Mouse (Mus musculus): ENCODE measurements at regions not wholly inside any gene's neighbourhood (a gene's known extent, or its start where the extent isn't known, plus 50 kb on each side); places are given as distances from the start of the nearest gene placed in this dataset.
"Not testable (repeated sequence)": the region's sequence is repeated elsewhere in the genome, so short reads cannot be mapped to it uniquely, and the experiment has no call there.

GRCm38 (mm10) chr6:109125447-109125846 lies 297.0 kb downstream of the Edem1 start:
- no peak for DNase-seq

DNA sequence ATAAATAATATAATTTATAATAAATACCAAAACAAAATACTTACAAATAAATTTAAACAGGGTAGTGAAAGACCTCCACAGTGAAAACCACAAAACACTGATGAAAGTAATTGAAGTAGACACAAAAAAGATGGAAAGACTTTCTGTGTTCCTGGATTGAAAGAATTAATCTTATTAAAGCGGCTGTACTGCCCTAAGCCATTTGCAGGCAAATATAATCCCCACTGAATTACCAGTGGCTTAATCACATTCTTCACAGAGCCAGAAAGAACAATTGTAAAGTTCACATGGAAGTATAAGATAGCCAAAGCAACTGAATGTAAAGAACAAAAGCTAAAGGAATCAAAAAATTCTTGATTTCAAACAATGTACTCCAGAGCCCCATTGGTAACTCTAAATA lies 298.8 kb downstream of the Edem1 start:
- DNase-seq: no peak

- DNase-seq: no peak
Measured at GRCm38 (mm10) chr6:109146111-109146510, 317.7 kb downstream of the Edem1 start.

GRCm38 (mm10) chr6:109149043-109149442 lies 320.6 kb downstream of the Edem1 start:
- no peak for DNase-seq

DNA sequence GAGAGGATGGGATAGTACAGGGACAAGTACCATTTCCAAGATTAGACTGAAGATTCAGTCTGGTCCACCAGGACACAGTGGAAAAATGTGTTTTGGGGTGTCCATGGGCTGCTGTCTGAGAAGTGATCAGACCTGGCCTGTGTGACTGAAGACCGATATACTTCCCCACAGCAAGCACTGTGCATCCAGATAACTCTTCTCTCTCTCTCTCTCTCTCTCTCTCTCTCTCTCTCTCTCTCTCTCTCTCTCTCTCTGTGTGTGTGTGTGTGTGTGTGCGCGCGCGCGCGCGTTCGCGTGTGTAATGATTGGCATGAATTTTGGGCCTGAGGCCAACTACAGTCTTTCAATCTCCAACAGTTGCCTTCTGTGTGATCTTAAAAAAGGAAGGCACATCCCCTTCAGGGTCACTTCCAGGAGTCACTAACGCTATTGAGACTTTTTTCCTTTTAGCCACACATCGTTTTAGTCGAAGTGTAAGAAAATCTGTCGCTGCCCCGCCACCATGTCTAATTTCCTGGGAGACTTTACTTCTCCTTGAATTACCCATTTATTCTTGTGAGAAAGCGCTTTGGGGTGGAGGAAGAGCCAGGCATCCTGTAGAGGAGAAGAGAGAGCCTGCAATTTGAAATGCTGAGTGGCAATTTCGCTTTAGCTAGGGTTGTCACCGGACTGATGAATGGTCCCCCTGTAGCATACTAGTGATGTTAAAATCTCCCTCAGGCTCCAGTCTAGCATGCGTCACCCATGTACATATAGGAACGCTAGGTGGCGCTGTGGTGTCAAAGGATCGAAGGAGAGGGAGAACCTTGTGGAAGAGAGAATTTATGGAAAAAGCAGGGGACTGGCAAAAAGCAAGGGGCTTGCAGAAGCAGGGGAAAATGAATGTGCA lies 321.8 kb downstream of the Edem1 start:
- DNase-seq: peak in 1 of 2 experiments; percentile 2

DNA sequence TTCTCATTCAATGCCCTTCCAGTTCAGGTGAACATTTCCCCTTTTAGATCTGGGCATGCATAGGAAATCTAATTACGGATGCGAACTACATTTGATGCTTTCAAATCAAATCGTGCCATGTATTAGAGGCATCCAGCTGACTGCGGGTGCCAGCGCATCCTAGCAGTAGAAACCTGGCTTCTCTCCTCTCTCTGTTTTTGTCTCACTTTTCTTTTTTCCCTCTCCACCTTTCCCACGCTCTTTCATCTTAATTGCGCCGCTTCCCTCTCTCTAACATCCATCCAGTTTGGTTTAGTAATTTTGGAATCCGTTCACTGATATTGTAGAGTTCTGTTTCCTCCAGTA lies 322.4 kb downstream of the Edem1 start:
- DNase-seq: no peak

DNA sequence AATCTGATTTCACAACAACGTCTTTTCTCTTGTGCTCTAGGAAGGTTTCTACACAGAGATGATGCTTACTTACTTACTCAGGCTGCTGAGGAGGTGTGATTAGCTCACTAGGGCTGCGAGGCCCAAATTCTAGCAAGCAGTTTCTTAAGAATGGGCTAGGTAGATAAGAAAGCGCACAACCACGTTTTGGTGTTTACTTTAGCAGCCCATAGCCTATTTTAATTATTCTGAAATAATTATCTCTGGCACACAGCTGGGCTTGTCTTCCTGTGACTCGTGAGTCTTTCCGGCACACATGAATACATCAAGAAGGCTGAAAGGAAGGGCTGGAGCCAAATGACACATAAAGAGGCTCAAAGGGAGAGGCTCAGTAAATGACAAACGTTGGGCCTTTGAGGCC lies 325.2 kb downstream of the Edem1 start:
- no peak for DNase-seq

DNA sequence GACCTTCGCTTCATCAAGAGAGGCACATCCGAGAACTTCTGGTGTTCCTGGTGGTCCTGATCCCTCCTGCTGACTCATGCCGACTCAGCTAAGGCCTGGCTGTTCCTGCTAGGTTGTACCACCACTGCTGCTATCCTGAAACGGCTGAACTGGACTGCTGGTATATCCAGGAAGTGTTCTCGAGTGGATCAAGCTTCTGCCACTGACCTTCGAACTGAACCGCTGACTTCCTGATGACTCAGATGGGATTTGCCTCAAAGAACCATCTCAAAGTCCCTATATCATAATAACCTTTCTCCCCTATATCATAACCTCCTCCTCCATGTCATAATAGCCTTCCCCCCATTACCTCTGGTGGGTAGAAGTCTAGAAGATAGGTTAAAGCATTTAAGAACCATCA lies 331.1 kb downstream of the Edem1 start:
- no peak for DNase-seq

DNA sequence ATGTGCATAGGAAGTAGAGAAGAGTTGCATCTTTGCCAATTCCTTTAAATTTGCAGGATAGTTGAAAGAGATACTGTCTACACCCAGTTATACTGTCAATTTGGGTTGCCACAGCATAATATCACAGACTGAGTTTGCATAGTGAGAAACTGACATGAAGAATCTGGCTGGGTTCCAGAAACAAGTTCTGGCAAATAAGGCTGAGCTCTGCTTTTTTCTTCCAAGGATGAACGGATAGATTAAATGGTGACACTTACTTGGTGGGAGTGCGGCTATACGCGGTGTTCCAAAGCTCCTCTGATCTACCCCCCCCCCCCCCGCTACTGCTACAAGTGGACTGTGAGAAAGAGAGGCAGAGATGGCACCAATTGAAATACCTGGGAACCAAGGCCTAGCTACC lies 339.0 kb downstream of the Edem1 start:
- no peak for DNase-seq

DNA sequence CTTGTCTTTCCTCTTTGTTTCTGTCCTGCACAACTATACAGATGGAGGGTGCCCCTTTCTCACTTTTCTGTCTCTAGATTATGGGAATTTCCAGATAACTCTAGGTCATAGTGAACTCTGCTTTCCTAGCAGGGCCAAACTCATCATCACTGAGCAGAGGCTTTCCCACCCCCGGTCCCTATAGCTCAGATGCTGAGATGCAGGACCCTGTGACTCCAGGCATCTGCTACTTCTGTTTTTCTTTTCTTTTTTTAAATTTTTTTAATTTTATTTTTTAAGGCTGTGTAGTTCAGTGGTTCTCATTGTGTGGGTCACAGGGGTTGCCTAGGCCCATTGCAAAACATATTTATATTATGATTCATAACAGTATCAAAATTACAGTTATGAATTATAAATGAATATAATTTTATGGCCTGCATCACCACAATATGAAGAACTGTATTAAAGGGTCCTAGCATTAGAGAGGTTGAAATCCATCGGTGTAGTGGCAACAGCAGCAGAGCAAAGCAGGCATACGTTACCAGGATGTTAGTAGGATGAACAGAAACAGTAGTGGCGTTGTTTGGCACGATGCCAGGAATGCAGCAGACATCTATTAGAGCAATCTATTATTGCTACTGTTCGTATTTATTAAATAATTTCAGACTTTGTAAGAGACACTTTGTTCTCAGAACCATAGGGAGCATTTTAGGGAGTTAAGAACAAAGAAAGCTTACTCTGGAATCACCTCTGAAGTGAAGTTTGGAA lies 343.8 kb downstream of the Edem1 start:
- DNase-seq: no peak

- DNase-seq: no peak
Measured at GRCm38 (mm10) chr6:109173015-109173414, 344.6 kb downstream of the Edem1 start.

- no peak for DNase-seq
Measured at GRCm38 (mm10) chr6:109176876-109177275, 348.4 kb downstream of the Edem1 start.

DNA sequence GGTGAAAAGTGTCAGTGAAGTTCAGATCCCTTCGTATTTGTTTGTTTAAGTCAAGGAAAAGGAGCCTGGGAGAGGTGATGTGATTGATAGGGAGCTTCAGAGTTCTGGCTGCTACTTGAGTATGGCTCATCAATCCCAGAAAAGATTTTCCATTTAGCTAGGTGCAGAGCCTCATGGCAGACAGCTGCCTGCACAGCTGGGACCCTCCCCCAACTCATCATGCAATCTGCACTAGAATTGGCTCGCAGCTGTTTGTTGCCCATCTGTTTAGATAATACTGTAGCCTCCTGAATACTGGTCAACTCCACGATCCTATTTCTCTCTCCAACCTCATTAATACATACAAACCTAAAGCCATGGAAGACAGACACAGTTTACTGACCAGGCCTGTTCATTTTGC lies 354.4 kb downstream of the Edem1 start:
- DNase-seq: no peak

GRCm38 (mm10) chr6:109193061-109193460 lies 364.6 kb downstream of the Edem1 start:
- not testable (repeated sequence) for DNase-seq

DNA sequence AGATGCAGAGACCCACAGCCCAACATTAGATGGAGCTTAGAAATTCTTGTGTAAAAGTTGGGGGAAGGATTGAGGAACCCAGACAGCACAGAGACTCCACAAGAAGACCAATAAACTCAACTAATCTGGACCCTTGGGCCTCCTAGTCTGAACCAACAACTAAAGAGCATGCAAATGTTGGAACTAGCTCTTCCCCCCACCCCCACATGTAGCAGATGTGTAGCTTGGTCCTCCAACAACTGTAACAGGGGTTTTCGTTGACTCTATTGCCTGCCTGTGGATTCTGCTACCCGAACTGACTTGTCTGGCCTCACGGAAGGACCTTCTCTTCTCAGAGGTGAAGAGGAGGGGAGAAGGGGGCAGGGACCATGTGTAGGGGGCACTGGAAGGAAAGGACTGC lies 365.2 kb downstream of the Edem1 start:
- no peak for DNase-seq

GRCm38 (mm10) chr6:109209699-109210098 lies 381.3 kb downstream of the Edem1 start:
- no peak for DNase-seq

GRCm38 (mm10) chr6:109230391-109230790 lies 401.9 kb downstream of the Edem1 start:
- DNase-seq: no peak

DNA sequence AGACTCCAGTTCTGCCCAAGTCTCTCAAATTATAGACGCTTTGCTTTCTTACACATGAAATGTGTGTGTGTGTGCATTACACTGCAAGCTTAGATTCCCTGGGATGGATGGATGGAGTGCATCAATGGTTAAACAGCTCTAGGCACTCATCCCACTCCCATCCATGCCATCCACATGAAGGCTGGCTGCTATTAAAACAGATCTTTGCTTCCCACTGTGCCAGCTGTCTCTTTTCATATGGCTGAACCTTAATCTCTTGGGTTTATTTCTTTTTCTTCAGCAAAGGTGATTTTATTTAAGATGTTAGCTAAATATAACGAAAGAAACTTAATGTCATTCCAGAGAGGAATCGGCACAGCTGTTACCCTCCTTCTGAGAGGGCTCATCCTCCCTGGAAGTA lies 405.0 kb downstream of the Edem1 start:
- no peak for DNase-seq

- no peak for DNase-seq
Measured at GRCm38 (mm10) chr6:109245666-109246065, 417.2 kb downstream of the Edem1 start.

GRCm38 (mm10) chr6:109246510-109246909 lies 418.1 kb downstream of the Edem1 start:
- not testable (repeated sequence) for DNase-seq
